Mouse (Mus musculus) liver, adult 2 months (tissue): ENCODE data around the gene Kcnq1.

Experiments
- CTCF ChIP-seq: fragments of 200-500 bp; IDR thresholded peaks from 2 replicates; pipeline ENCODE4 v1.5.1; 2011; ENCODE audit warnings: low read depth, low read length, control low read depth
- POLR2A ChIP-seq: fragments of 200-500 bp; IDR thresholded peaks from 2 replicates; pipeline ENCODE4 v1.6.1; 2011; ENCODE audit warnings: low read length, control low read depth; ENCODE audit not compliant: insufficient read depth; ENCODE audit errors: extremely low read depth

GRCm38 (mm10) chr7:143289082-143289849, 183.1 kb downstream of the Kcnq1 start:
- TF ChIP-seq CTCF: no peak
- TF ChIP-seq POLR2A: no peak
